Mouse (Mus musculus): ENCODE measurements around the gene Cdc42ep5. TPM values are rescaled to one million over a fixed set of nuclear protein-coding genes. Genes with fewer than 3 reads are reported as not detected.
"Not testable (repeated sequence)": the region's sequence is repeated elsewhere in the genome, so short reads cannot be mapped to it uniquely, and the experiment has no call there.

The Cdc42ep5 gene
- total RNA-seq (2021), result 1 to 10 TPM; 1.3 to 1.9 TPM
- long read RNA-seq, result 0 reads

DNA sequence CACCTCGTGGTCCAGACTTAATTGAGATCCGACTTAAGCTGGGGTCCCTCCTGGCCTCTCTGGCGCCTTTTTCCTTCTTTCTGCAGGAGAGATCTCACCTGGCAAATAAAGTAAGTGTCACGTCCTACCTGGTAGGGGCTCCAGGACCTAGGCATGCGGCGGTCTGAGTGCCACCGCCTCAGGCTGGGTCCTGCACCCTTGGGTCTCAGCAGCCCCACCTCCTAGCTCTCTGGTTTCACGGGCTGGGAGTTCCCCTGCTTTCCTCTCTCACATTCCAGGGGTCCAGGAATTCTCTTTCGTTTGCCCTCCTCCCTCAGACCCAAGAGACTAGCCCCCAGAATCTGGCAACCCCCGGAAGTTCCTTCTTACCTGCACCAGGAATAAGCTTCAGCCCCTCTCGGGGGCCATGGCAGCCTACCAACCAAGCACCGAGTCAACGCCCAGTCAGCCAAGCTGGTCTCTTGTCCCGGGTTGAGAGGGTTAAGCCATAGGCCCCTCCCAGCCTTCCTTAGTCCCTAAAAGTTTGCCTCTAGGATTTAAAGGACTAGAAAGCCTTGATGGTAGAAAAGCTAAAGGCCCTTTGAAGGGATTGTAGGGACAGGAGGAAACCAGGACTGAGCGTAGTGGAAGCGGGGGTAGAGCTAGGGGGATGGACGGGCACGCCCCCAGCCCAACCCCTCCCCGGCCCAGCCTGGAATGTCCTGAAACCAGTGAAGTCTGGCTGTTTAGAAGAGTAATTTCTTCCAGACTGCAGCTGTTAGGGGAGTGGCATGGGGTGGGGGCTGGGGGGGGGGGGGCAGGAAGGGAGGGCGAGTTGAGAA lies at the start of gene Cdc42ep5:
Gene Cdc42ep5, minus strand, starts transcription at position 771 of the 821 bp plus-strand sequence.
- DNase-seq (ENCODE audit: low spot score in 2 of 2), result no peak

DNA sequence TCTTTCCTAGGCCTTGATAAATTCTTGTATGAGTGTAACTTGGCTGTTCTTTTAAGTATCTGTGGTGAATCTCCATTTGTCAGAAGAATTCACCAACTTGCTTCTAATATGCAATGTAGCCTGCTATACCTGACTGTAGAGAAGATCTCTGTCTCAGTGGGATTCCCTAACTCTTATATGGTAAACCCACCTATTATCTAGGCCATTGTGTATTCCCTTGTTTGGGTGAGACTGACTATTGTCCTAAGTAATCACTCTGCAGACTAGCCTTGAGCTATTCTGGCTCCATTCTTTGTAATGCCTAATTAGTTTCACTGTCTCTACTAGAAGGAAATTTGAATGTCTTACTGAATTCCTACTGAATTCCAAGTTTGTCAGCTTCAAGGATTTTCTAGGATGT lies 48.8 kb upstream of the Cdc42ep5 start:
- DNase-seq (ENCODE audit: low spot score in 2 of 2), result not testable (repeated sequence)

DNA sequence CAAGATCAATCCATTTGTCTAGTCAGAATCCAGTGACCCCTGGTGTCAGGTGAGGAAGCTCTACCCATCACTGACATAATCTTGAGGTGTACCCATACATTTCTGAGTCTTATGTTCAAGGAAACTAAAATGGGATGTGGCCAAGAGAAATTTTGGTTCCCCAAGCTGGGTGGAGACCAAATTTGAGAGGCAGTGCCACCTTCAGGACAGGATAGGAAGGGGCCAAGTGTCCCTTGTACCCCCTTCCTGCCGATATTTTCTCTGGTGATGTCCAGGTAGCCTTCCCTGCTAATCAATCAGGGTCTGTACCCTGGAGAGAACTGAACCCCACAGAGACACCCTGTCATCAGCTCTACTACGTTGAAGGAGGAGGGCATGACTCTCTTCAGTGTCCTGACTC lies 44.0 kb upstream of the Cdc42ep5 start:
- no peak for DNase-seq (ENCODE audit: low spot score in 2 of 2)

DNA sequence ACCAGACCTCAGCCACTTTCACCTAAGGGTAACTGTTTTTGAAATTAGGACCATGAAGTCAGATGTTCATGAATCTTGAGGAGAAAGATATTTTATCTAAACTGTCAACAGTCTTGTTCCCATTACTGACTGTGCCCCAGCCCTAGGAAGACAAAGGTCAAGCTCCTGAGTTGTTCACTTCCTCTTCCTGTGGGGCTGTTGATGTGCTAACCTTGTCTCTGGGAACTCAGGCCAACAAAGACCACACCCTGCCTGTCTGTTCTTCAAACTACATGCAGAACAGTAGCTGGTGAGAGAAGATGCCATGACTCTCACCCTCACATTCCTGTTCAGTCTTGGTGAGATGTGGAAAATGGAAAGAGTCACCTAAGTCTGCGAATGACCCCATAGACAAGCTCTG lies 42.5 kb upstream of the Cdc42ep5 start:
- DNase-seq (ENCODE audit: low spot score in 2 of 2), result no peak

DNA sequence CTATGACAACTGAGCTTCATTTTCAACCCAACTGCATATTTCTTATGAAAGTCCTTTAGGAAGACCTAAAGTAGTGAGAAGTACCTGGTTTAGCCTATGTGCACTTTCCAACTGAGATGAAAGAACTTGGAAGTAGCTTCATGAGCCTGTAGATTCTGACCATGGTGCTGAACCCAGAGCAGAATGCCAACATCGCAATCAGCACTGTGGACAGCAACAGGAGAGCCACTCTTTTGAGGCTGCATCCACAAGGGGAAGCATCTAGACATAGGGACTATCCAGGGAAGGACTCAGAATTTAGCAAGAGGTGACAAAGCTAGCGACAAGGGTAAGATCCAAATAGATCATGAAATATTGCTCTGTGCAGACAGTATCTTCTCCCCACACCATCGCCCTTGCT lies 13.8 kb upstream of the Cdc42ep5 start:
- DNase-seq (ENCODE audit: low spot score in 2 of 2), result no peak

DNA sequence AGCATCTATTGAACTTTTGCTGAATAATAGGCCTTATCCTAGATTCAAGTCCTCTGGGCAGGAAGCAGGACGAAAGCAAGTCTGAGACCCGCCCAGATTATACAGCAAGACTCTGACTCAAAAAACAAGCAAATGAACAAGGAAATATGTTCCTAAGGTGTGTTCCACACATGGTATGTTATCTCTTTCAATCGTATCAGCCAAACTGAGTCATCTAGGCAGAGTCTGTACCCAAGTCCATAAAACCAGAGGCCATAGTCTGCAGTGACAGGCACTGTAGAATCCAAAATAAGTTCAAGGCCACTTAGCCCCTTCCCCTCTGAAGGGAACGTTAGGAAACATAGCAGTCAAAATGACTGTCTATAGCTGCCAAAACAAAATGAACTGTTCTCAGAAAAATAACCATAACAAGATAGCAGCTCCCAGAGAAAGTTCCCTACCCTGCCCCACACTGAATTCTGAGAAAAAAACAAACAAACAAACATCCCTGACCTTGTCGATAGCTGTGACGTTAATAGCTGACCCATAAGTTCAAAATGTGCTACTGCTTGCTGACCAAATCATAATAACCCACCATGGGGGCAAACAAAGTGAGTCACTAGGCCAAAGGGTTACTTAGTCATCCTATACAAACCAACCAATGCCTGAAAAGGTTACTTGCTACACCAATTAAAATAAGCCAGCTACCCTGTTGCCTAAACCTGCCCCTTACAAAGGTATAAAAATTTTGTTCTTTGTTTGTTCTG lies 5.7 kb upstream of the Cdc42ep5 start:
- no peak for DNase-seq (ENCODE audit: low spot score in 2 of 2)

DNA sequence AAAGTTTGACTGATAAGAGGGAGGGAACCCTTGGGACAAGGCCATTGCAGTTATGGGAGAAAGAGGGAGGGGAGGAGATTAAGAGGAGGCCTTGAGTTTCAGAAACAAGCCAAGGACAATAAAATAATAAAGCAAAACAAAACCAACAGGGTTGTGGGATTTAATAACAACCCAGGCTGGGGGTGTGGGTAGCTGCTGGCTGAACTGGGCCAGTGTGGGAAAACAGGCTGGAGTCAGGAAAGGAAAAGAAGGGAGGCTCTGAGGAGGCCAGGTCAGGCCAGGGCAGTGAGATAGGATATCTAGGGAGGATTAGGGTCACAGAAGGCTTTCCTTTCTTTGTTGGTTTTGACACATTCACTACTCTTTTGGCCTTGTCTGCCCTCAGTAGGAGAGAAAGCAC lies 2.4 kb upstream of the Cdc42ep5 start:
- no peak for DNase-seq (ENCODE audit: low spot score in 2 of 2)

DNA sequence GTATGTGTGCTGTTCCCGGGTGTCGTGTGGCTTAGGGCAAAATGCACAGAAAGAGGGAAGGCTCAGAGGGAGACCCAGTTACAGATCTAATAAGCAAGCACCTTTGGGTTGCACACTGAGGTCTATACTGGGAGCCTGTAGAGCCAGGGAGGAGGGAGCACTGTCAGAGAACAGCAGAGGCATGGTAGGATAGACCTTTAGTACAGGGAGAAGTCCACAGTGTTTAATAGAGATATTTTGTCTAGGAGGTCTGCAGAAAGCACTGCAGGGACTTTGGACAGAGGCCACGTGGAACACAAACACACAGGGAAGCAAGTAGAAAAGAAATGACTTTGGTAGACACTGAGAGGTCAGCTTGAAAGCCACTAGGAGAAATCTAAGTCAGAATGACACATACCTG lies 626 bp upstream of the Cdc42ep5 start:
- DNase-seq (ENCODE audit: low spot score in 2 of 2), result no peak

DNA sequence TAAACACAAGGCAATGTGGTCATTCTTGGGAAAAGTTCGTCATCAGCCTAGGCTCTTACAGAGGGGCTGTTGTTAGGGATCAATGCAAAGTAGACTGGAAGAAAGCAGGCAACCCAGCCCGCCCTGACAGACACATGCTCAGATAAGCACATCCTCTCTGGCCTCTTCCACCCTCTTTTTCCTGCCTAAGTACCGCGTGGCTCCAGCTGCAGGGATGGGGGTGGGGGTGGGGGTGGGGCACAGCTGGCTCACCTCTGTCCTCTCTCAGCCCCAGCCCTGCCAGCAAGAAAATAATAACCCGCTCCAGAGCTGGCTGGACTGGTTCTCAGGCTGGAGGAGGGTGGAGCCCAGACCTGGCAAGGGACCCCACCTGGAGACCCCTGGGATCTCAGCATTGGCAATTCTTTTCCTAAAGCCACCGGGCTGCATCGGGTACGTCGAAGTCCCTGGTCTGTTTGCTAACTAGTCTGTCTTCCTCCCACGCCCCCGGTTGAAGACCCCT lies 1.0 kb downstream of the Cdc42ep5 start:
- DNase-seq (ENCODE audit: low spot score in 2 of 2), result no peak

DNA sequence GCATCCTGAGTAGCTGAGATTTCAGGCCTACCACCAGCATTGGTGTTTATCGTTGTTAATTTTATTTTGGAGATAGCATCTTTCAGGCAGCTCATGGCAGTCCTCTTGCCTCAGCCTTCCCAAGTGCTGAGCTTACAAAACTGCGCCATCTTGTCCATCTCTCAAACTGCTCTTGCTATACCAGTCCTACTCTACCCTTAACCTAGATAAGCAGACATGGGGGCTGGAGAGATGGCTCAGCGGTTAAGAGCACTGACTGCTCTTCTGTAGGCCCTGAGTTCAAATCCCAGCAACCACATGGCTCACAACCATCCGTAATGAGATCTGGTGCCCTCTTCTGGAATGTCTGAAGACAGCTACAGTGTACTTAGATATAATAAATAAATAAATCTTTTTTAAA lies 3.1 kb downstream of the Cdc42ep5 start:
- DNase-seq (ENCODE audit: low spot score in 2 of 2), result not testable (repeated sequence)

DNA sequence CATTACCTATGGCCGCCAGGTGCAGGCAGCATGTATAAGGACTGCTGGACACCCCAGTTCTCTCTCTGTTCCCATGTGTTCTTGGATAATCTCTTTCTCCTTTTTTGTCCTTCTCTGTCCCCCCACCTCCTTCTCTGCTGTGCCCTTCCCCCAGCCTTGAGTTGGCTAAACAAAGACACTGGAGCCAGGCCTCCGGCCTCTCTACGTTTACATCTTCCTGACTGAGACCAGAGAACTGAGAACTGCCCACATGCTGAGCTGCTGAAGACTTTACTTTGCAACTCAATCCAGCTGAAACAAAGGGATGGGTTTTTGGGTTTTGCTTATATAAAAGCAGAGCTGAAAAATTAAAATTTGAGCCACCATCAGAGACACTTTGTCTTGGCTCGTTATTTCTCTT lies 9.7 kb downstream of the Cdc42ep5 start:
- no peak for DNase-seq (ENCODE audit: low spot score in 2 of 2)

DNA sequence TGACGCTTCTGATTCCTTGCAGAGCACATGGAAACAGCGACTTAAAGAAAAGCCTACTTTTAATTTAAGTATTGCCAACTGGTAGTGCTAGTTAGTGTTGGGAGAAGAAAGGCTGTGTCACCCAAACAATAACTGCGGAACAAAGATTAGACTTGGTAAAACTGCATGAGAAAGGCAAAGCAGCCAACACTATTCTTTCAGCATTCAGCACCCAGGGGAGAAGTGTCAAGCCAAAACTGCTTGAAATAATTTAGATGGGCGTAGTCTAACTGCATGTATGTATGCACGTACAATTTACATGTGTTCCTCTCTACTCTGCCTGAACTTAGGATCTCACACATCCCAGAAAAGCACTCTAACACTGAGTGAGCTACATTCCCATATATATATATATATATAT lies 10.3 kb downstream of the Cdc42ep5 start:
- no peak for DNase-seq (ENCODE audit: low spot score in 2 of 2)

DNA sequence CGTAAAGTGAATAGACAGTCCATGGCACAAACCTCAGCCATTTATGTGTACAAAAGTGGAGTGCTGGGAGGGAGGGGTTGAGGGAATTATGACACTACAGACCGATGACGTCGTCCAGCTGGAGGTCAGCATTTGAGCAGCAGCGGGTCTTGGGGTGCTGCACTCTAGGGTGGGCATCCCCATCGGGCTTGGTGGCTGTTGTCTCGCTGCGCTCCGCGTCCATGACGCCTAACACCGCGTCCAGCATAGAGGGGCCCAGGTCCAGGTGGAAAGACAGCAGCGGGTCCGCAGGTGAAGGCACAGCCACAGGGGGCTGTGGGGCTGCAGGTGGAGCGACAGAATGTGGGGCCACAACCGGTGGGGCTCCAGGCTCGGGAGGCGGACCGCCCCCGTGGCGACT lies 13.4 kb downstream of the Cdc42ep5 start:
- DNase-seq (ENCODE audit: low spot score in 2 of 2), result no peak

DNA sequence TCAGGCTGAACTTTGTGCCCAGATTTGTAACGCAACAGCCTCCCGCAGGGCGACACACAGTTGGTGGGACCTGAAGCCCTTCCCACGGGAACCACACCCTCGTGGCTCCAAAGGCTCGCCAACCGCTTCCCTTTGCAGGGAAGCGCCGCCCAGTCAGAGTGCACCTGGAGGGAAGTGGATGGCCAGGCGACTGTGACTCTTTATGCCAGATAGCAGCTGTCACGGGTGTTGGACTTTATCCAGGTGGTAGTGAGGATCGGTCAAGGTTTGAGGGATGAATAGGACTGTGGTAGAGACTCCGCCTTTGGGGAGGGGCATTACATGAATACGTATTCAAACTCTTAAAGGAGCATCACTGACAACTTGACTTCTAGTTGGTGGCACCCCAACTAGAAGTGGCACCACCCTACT lies 13.8 kb downstream of the Cdc42ep5 start:
- no peak for DNase-seq (ENCODE audit: low spot score in 2 of 2)

DNA sequence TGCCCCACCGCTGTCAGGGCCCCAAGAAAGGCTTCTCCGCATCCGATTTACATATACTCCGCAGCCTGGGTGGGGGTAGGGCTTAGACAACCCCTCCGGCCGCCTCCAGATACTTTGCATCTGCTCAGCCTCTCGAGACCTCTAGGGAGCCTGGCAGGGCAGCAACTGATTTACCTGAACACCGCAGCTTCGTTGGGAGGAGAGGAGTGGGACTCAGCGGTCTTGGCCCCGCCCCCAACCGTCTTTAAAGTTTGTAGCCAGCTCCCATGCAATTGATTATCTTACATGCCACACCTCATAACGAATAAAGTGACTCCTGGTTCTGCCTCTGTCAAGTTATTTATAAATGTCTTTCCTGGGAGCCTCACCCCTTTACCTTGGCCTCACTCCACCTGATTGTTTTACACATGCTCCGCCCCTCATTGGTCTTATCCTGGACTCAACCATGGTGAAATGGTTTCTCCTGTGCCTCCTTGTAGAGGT lies 14.6 kb downstream of the Cdc42ep5 start, which contains the start of gene Leng9:
Gene Leng9, minus strand, starts transcription at position 316 of the 483 bp plus-strand sequence.
- DNase-seq (ENCODE audit: low spot score in 2 of 2), result no peak

DNA sequence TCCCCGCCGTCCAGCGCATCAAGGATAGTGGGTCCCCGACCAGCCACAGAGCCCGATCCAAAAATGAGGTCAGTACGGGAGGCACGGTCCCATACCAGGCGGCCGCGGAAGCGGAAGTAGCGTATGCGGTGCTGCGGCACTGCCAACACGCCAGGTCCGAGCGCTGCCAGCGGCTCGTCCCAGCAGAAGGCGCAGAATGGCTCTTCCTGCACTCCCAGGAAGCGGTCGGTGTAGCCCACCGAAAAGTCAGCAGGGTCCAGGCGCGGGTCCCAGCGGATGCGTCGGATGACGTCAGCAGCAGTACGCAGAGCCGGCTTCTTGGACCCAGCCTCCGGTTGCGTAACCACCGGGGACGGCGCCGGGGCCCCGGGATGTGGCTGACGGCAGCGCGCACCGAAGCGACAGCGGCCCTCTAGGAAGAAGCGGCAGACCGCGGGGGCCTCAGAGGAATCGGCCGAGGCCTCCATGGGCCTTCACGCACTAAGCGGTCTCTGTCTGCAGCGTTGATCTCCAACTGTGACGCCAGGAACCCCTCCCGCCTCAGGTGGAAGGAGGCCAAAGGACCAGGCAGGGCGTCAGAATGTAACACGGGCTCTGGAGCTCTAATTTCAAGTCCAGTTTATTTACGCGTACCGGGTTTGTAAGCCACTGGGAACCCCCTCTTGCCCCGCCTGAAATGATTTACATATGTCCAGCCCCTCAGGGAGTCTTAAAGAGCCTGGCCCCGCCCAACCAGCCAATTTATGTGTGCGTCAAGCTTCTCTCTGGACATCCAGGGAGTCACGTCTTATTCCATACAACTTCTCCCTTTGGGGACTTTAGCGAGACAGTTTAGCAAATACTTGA lies 15.2 kb downstream of the Cdc42ep5 start:
- peak; percentile 85 to 89 for DNase-seq (ENCODE audit: low spot score in 2 of 2)

DNA sequence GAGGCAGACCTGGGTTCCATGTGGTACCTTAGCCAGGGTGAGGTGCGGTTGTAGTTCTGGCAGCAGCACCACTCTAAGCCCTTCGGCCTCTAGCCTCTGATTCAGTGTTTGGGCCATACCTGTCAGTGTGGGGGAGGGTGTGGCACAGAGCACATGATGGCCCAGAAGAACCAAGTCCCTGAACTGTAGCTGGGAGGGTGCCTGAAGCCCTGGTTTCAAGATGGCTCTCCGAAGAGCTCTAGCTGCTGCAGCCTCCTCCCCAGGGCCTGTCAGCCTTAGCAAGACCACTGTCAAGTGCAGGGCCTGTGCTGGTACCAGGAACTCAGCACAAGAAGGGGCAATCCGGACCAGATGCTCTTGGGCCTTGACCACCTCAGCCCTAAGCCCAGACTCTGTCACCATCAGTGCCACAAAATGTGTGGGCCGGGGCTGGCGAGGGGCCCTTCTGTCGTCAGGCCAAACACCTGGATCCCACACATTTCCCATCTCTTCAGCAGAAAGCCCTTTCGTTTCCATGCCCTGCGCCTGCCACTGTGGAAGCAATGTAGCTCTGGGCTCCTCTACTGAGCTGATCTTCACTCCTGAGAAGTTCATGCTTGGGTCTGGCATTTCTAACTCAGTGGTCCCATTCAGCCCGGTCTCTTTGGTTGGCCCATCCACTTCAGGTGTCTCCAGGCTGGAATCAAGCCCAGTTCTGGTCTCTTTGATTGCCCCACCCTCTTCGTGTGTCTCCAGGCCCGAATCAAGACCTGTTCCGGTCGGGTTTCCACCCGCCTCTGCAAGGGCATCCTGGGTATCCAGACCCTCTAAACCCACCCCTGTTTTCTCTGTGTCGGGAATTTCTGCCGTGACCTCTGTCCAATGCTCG lies 16.1 kb downstream of the Cdc42ep5 start:
- no peak for DNase-seq (ENCODE audit: low spot score in 2 of 2)

DNA sequence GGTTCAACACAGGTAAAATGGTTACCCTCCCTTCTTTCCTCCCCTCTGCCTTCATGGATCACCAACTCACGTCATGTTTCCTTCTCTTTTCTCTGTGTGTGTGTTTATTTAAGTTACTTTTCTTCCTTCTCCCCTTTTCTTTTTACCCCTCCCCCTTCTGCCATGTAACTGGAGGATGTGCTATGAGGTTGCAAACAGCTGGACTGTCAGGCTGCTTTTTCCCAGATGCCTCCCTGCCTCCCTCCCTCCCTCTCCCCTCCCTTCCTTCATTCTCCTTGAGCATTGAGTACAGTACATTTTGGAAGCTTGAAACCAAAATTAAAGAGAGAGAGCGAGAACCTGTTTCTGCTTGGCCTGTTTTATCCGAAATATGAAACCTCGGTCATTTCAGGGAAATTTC lies 16.8 kb downstream of the Cdc42ep5 start:
- DNase-seq (ENCODE audit: low spot score in 2 of 2), result no peak

DNA sequence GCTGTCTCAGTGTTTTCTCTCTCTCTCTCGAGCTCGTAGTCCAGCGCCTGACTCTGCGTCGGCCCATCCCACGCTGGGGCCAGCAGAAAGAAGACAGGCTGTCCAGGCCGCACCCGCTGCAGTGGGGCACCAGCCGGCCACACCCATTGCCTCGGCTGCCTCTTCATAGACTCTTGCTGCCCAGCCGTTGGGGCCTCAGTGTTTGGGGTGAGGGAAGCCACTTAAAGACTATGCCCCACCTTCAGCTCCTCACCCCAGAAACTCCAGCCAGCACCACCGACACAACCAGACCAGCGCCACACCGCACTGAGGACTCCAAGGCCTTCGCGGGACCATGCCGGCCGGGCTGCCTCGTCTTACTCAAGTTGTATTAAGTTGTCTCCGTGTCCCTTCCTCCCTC lies 17.3 kb downstream of the Cdc42ep5 start:
- no peak for DNase-seq (ENCODE audit: low spot score in 2 of 2)

All from layer of hippocampus, adult 18-20 months (tissue).